Comparison of ENCODE assay signal across 8 mouse cellular contexts in the genomic region with DNA sequence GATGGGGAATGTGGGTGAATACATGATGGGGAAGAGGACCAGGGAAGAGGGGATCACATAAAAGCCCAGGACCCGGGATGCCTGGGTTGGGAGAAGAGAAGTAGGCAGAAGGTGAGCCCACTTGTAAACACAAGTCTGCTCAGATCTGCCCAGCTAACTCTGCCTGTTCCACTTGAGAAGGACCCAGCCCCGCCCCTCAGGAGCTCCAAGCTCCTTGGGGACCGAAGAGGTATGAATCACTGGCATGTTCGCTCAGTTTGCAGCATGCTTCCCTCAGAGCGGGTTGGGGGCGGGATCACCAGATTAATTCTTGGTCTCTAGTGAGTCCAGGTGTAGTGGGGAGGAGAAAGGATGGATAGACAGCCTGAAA. TPM values are rescaled to one million over a fixed set of nuclear protein-coding genes. Genes with fewer than 3 reads are reported as not detected.
DNase-seq lines count a peak whose midpoint lies in the region; ATAC-seq and TF ChIP-seq lines count a peak whose summit lies in the region.

No protein-coding gene starts in this region.

- H3K27ac ChIP-seq in kidney, adult 2 months (ENCODE audit: insufficient read depth, low read depth, low read length) = no peak overlapping the region
- no peak overlapping the region for H3K27ac ChIP-seq in forebrain, embryonic 14.5 days (ENCODE audit: low read depth, low read length)
- no peak overlapping the region for H3K27ac ChIP-seq in liver, embryonic 16.5 days (ENCODE audit: low read length)
- H3K27ac ChIP-seq in stomach, postnatal 0 days (replicated peaks) = no peak overlapping the region

- peak overlapping the region; percentile 63 for H3K4me3 ChIP-seq in kidney, adult 2 months (ENCODE audit: insufficient read depth, low read depth, low read length)
- H3K4me3 ChIP-seq in forebrain, embryonic 14.5 days (ENCODE audit: low read depth, low read length) = peak overlapping the region; percentile 66
- H3K4me3 ChIP-seq in liver, embryonic 16.5 days (ENCODE audit: low read depth, low read length) = no peak overlapping the region
- H3K4me3 ChIP-seq in stomach, postnatal 0 days (ENCODE audit: low read depth, low read length) = peak overlapping the region; percentile 59; the same call in 1 of the 2 replicates

- DNase-seq in kidney, adult 2 months = no peak
- no peak for DNase-seq in kidney, adult 9 months
- DNase-seq in ZHBTc4 (ENCODE audit: low read depth, low spot score) = peak; percentile 56
- no peak for DNase-seq in forebrain, embryonic 14.5 days (ENCODE audit: low spot score)
- no peak for DNase-seq in stomach, postnatal 0 days (ENCODE audit: low spot score)
- no peak for DNase-seq in spleen, postnatal 36 days (ENCODE audit: low spot score in 2 of 2)
- DNase-seq in embryo, embryonic 10 days (ENCODE audit: low spot score) = no peak

- H3K4me1 ChIP-seq in kidney, adult 2 months (ENCODE audit: control insufficient read depth, insufficient read depth, low read length) = no peaks in the 10 kb centered on the region
- 0 out of 2 replicates have a peak, but pooled peaks cover 5% of the 10 kb centered on the region for H3K4me1 ChIP-seq in forebrain, embryonic 14.5 days (ENCODE audit: control insufficient read depth, insufficient read depth, low read length)
- H3K4me1 ChIP-seq in liver, embryonic 16.5 days (ENCODE audit: control insufficient read depth, low read depth, low read length) = no peaks in the 10 kb centered on the region
- no peaks in the 10 kb centered on the region for H3K4me1 ChIP-seq in stomach, postnatal 0 days (replicated peaks; ENCODE audit: control insufficient read depth, insufficient read depth)

- no peak for TF ChIP-seq CTCF in kidney, adult 2 months (conservative IDR thresholded peaks at IDR 0.05; ENCODE audit: insufficient read depth, insufficient read length, low read depth, low read length)
- no peak for TF ChIP-seq CTCF in stomach, postnatal 0 days (IDR thresholded peaks at IDR 0.05; ENCODE audit: low read depth)

- no peaks in the 10 kb centered on the region for H3K36me3 ChIP-seq in kidney, adult 2 months (ENCODE audit: control insufficient read depth, insufficient read depth, low read length)
- H3K36me3 ChIP-seq in forebrain, embryonic 14.5 days (ENCODE audit: control insufficient read depth, insufficient read depth, low read length) = peaks cover 5% of the 10 kb centered on the region; the same call in 1 of the 2 replicates
- H3K36me3 ChIP-seq in liver, embryonic 16.5 days (ENCODE audit: control insufficient read depth, insufficient read depth) = no peaks in the 10 kb centered on the region
- H3K36me3 ChIP-seq in stomach, postnatal 0 days (ENCODE audit: control insufficient read depth, insufficient read depth, low read length) = no peaks in the 10 kb centered on the region

- ATAC-seq in forebrain, embryonic 14.5 days = peak; percentile 32
- no peak for ATAC-seq in liver, embryonic 16.5 days (ENCODE audit: low read depth)
- no peak for ATAC-seq in stomach, postnatal 0 days (ENCODE audit: low FRiP score, low TSS enrichment)

- no peak for TF ChIP-seq POLR2A in kidney, adult 2 months (IDR thresholded peaks at IDR 0.05; ENCODE audit: low read depth, low read length)

- WGBS in kidney, adult 2 months = 39% methylated on average over 6 of the region's 6 CpGs
- WGBS in forebrain, embryonic 14.5 days = 44% methylated on average over 6 of the region's 6 CpGs
- WGBS in liver, embryonic 16.5 days (ENCODE audit: insufficient replicate concordance) = 33% methylated on average over 6 of the region's 6 CpGs
- WGBS in stomach, postnatal 0 days = 42% methylated on average over 6 of the region's 6 CpGs

- no peaks in the 10 kb centered on the region for H3K9me3 ChIP-seq in forebrain, embryonic 14.5 days (replicated peaks; ENCODE audit: control insufficient read depth, low read length)
- no peaks in the 10 kb centered on the region for H3K9me3 ChIP-seq in liver, embryonic 16.5 days (replicated peaks; ENCODE audit: control insufficient read depth, low read length)
- H3K9me3 ChIP-seq in stomach, postnatal 0 days (ENCODE audit: control insufficient read depth, low read length) = no peaks in the 10 kb centered on the region

- peak overlapping the region; percentile 89 for H3K4me2 ChIP-seq in forebrain, embryonic 14.5 days (ENCODE audit: low read length)
- H3K4me2 ChIP-seq in liver, embryonic 16.5 days (ENCODE audit: low read depth, low read length) = 0 out of 2 replicates have a peak overlapping the region, but pooled peaks have one; percentile 69
- H3K4me2 ChIP-seq in stomach, postnatal 0 days (replicated peaks; ENCODE audit: low read depth) = peak overlapping the region; percentile 84

- no peak for TF ChIP-seq EP300 in stomach, postnatal 0 days (optimal IDR thresholded peaks at IDR 0.05)

- H3K9ac ChIP-seq in forebrain, embryonic 14.5 days (ENCODE audit: low read length) = peak overlapping the region; percentile 89
- no peak overlapping the region for H3K9ac ChIP-seq in liver, embryonic 16.5 days (ENCODE audit: low read depth, low read length)
- no peak overlapping the region for H3K9ac ChIP-seq in stomach, postnatal 0 days (ENCODE audit: low read length)

- no peaks in the 10 kb centered on the region for H3K27me3 ChIP-seq in kidney, adult 2 months (replicated peaks; ENCODE audit: control insufficient read depth, insufficient read depth, low read length)
- no peaks in the 10 kb centered on the region for H3K27me3 ChIP-seq in forebrain, embryonic 14.5 days (replicated peaks; ENCODE audit: control insufficient read depth, insufficient read depth, low read length)
- peaks cover 33% of the 10 kb centered on the region for H3K27me3 ChIP-seq in liver, embryonic 16.5 days (ENCODE audit: control insufficient read depth, insufficient read depth, low read depth, low read length)
- H3K27me3 ChIP-seq in stomach, postnatal 0 days (ENCODE audit: control insufficient read depth, insufficient read depth, low read length) = no peaks in the 10 kb centered on the region

RNA-seq across cellular contexts. Expression of gene Neurog3, which starts 21.7 kb away (rescaled TPM):
- not detected in 2 replicates for polyA plus RNA-seq in kidney, adult 2 months (2012; rRNA removed)
- polyA plus RNA-seq in forebrain, embryonic 14.5 days (2014; fragmentation: Nextera tagmentation; extraction: Ambion mirVana) = 0.29 and 0.45 TPM in 2 replicates
- 0.14 TPM in 1 of 2 replicates, not detected in the other for polyA plus RNA-seq in liver, embryonic 16.5 days (2015; fragmentation: Nextera tagmentation; extraction: Ambion mirVana)
- 0.79 and 1.2 TPM in 2 replicates for polyA plus RNA-seq in stomach, postnatal 0 days (2015; fragmentation: Nextera tagmentation; extraction: Ambion mirVana)

RNA-seq across cellular contexts. Expression of gene Fam241b, which starts 32.5 kb away (rescaled TPM):
- 9.6 and 10.3 TPM in 2 replicates for polyA plus RNA-seq in kidney, adult 2 months (2012; rRNA removed)
- polyA plus RNA-seq in forebrain, embryonic 14.5 days (2014; fragmentation: Nextera tagmentation; extraction: Ambion mirVana) = 51.5 and 57.8 TPM in 2 replicates
- polyA plus RNA-seq in liver, embryonic 16.5 days (2015; fragmentation: Nextera tagmentation; extraction: Ambion mirVana) = 0.55 and 1.1 TPM in 2 replicates
- polyA plus RNA-seq in stomach, postnatal 0 days (2015; fragmentation: Nextera tagmentation; extraction: Ambion mirVana) = 30.6 and 33.4 TPM in 2 replicates
